Mouse (Mus musculus): ENCODE results near the gene Iqgap1.

GRCm38 (mm10) chr7:80732986-80733385 lies 92.8 kb downstream of the Iqgap1 start:
- TF ChIP-seq EP300 (IDR thresholded peaks at IDR 0.05; ENCODE audit: insufficient read depth, low read depth, low read length) (no peak), CTCF (IDR thresholded peaks at IDR 0.05) (no peak), POLR2A (IDR thresholded peaks at IDR 0.05; ENCODE audit: insufficient read depth, low read depth, low read length) (no peak)
